Mouse (Mus musculus): ENCODE measurements at regions not wholly inside any gene's neighbourhood (a gene's known extent, or its start where the extent isn't known, plus 50 kb on each side); places are given as distances from the start of the nearest gene placed in this dataset.

- no peak overlapping the region for H3K27ac ChIP-seq
- H3K36me3 ChIP-seq (replicated peaks) = no peaks in the 10 kb centered on the region
- H3K27me3 ChIP-seq (replicated peaks) = no peaks in the 10 kb centered on the region
- no peaks in the 10 kb centered on the region for H3K9me3 ChIP-seq
- H3K4me3 ChIP-seq = no peak overlapping the region
- WGBS = 74% methylated on average over 2 of the region's 2 CpGs
- H3K9ac ChIP-seq = no peak overlapping the region
- no peak overlapping the region for H3K4me2 ChIP-seq
- no peak for ATAC-seq (replicated peaks)
- no peaks in the 10 kb centered on the region for H3K4me1 ChIP-seq
Observed at GRCm38 (mm10) chr14:45943581-45943980, 285.6 kb upstream of the Ddhd1 start.

DNA sequence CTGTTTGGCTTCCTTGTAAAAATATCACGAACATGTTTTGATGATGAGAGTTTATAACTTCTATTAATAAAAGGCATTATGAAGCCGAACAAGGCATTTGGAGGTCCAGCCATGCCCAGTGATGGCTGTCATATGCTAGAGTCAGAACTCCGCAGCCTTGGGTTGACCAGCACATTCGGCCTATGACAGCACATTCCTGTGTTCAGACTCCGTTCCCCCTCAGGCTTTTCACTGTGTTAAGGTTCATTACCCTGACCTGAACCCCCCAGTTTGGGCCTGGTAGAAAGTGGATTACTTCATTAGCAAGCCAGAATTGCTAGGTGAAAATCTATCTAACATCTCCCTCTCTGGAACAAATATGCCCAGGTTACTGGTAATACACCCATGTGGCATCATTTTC is 286.2 kb upstream of the Ddhd1 start:
- no peak overlapping the region for H3K4me2 ChIP-seq
- H3K4me3 ChIP-seq = no peak overlapping the region
- ATAC-seq (replicated peaks) = no peak
- WGBS = 76% methylated on average over 5 of the region's 5 CpGs
- no peak overlapping the region for H3K9ac ChIP-seq
- no peaks in the 10 kb centered on the region for H3K36me3 ChIP-seq (replicated peaks)
- H3K4me1 ChIP-seq = no peaks in the 10 kb centered on the region
- no peaks in the 10 kb centered on the region for H3K27me3 ChIP-seq (replicated peaks)
- no peaks in the 10 kb centered on the region for H3K9me3 ChIP-seq
- H3K27ac ChIP-seq = no peak overlapping the region

DNA sequence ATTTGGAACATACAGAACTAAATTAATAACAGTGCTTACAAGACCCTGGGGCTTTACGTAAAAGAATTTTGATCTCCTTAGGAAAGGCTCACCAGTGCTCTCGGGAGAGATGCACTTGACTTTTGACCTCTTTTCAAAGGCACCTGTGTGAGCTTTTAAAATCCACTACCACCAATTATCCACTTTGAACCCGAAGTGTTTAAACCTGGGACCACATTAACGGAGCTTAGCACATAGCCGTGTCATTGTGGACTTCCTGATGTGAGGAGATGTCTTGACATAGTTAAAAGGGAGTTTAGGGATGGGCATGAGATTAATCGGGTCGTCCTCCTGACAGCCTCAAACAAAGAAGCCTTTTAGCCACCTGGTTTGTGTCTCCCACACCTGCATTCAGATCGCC is 286.6 kb upstream of the Ddhd1 start:
- H3K4me1 ChIP-seq = no peaks in the 10 kb centered on the region
- no peak overlapping the region for H3K4me2 ChIP-seq
- H3K9ac ChIP-seq = no peak overlapping the region
- no peak overlapping the region for H3K27ac ChIP-seq
- WGBS = 50% methylated on average over 8 of the region's 8 CpGs
- H3K4me3 ChIP-seq = no peak overlapping the region
- no peak for ATAC-seq (replicated peaks)
- no peaks in the 10 kb centered on the region for H3K36me3 ChIP-seq (replicated peaks)
- H3K9me3 ChIP-seq = no peaks in the 10 kb centered on the region
- H3K27me3 ChIP-seq (replicated peaks) = no peaks in the 10 kb centered on the region

DNA sequence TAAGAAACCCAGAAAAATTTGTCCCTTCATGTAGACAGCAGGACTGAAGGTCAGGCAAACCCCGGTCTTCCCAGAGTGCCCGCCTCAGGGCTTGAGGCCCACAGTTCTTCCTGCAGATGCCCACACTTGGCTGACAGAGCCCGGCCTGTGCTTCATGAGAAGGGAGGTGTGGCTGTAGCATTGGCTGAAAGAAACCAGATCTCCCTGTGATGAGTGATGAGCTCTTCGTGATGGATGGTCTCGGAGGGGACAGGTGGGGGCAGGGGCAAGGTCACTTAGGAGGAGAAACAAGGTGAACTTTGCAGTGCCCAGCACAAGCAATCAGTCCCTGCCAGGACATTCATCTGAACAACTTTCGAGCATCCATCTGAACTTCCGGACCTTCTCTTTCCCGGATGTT is 298.7 kb upstream of the Ddhd1 start:
- WGBS = 87% methylated on average over 8 of the region's 8 CpGs
- Histone ChIP-seq H3K27me3 (replicated peaks) (no peaks in the 10 kb centered on the region), H3K4me2 (no peak overlapping the region), H3K36me3 (replicated peaks) (no peaks in the 10 kb centered on the region), H3K4me3 (no peak overlapping the region), H3K9me3 (no peaks in the 10 kb centered on the region), H3K4me1 (no peaks in the 10 kb centered on the region), H3K27ac (no peak overlapping the region), H3K9ac (no peak overlapping the region)
- no peak for ATAC-seq (replicated peaks)

GRCm38 (mm10) chr14:45962474-45962873 is 304.5 kb upstream of the Ddhd1 start:
- Histone ChIP-seq H3K36me3 (replicated peaks) (no peaks in the 10 kb centered on the region), H3K4me1 (no peaks in the 10 kb centered on the region), H3K4me3 (no peak overlapping the region), H3K9ac (no peak overlapping the region), H3K4me2 (no peak overlapping the region), H3K27me3 (replicated peaks) (no peaks in the 10 kb centered on the region), H3K27ac (no peak overlapping the region), H3K9me3 (no peaks in the 10 kb centered on the region)
- 90% methylated on average over 4 of the region's 4 CpGs for WGBS
- no peak for ATAC-seq (replicated peaks)

GRCm38 (mm10) chr14:45964043-45964442 is 306.1 kb upstream of the Ddhd1 start:
- ATAC-seq (replicated peaks) = no peak
- Histone ChIP-seq H3K4me3 (no peak overlapping the region), H3K9ac (no peak overlapping the region), H3K9me3 (no peaks in the 10 kb centered on the region), H3K4me2 (no peak overlapping the region), H3K4me1 (no peaks in the 10 kb centered on the region), H3K36me3 (replicated peaks) (no peaks in the 10 kb centered on the region), H3K27me3 (replicated peaks) (no peaks in the 10 kb centered on the region), H3K27ac (no peak overlapping the region)
- WGBS = 76% methylated on average over 7 of the region's 7 CpGs

GRCm38 (mm10) chr14:45983206-45983857 is 325.4 kb upstream of the Ddhd1 start:
- no peaks in the 10 kb centered on the region for H3K36me3 ChIP-seq (replicated peaks)
- no peaks in the 10 kb centered on the region for H3K27me3 ChIP-seq (replicated peaks)
- H3K4me1 ChIP-seq = no peaks in the 10 kb centered on the region
- 86% methylated on average over 7 of the region's 7 CpGs for WGBS
- H3K9me3 ChIP-seq = no peaks in the 10 kb centered on the region
- no peak overlapping the region for H3K9ac ChIP-seq
- H3K4me2 ChIP-seq = no peak overlapping the region
- H3K27ac ChIP-seq = no peak overlapping the region
- no peak overlapping the region for H3K4me3 ChIP-seq
- ATAC-seq (replicated peaks) = no peak

GRCm38 (mm10) chr14:45984135-45984892 is 326.4 kb upstream of the Ddhd1 start:
- Histone ChIP-seq H3K4me2 (no peak overlapping the region), H3K36me3 (replicated peaks) (no peaks in the 10 kb centered on the region), H3K27me3 (replicated peaks) (no peaks in the 10 kb centered on the region), H3K4me3 (no peak overlapping the region), H3K27ac (no peak overlapping the region), H3K4me1 (no peaks in the 10 kb centered on the region), H3K9ac (no peak overlapping the region), H3K9me3 (no peaks in the 10 kb centered on the region)
- no peak for ATAC-seq (replicated peaks)
- 83% methylated on average over 20 of the region's 20 CpGs for WGBS

DNA sequence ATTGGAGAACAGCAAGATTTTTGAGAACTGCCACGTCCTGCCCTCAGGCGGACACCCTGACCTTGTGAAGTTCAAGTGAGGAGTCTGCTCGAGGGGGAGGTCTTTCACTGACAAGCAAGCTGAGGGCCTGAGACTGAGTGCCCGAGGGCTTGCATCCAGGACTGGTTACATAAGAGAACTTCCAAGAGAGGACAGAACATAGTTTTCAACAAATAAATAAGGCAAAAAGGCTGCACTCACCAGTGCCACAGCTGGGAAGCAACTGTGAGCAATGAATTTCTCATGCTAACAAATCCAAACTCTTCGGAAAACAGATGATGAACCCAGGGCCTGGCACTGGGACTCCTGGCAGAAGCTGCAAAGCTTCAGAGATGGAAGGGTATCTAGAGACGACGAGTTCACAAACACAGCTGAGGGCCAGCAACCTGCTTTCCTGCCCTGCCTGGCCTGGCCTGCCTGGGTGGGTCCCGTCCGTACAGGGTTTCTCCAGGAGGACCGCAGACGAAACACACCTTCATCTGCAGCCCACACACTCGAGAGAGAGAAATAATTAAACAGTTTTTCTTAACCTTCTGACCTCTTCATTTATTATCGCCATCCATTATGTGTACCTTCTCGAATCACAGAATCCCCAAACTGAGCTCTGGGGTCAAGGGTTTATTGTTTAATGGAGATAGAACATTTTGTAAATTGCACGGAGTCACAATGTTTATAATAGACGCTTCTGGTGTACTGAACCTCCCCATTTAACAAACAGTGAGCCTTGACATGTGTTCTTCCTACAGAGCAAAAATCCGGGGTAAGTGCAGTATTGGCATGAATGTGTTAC is 334.3 kb upstream of the Ddhd1 start:
- 78% methylated on average over 17 of the region's 17 CpGs for WGBS
- ATAC-seq (replicated peaks) = no peak
- Histone ChIP-seq H3K4me1 (no peaks in the 10 kb centered on the region), H3K36me3 (replicated peaks) (no peaks in the 10 kb centered on the region), H3K27me3 (replicated peaks) (no peaks in the 10 kb centered on the region; the same call in 1 of the 2 replicates), H3K4me3 (no peak overlapping the region), H3K9me3 (no peaks in the 10 kb centered on the region), H3K9ac (no peak overlapping the region), H3K27ac (no peak overlapping the region), H3K4me2 (no peak overlapping the region)

DNA sequence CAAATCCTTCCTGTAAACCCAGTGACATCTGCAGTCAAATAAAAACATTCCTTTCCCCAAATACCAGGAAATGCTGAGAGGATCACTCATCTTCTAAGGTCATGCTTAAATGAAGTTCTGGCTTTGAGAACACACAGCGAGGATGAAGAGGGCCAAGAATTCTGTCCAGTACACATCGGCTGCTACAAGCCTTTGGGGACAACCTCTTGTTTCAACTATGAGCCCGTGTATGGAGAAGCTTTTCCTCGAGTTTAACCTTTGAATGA is 334.9 kb upstream of the Ddhd1 start:
- Histone ChIP-seq H3K36me3 (replicated peaks) (no peaks in the 10 kb centered on the region), H3K9ac (no peak overlapping the region), H3K4me3 (no peak overlapping the region), H3K4me1 (no peaks in the 10 kb centered on the region), H3K27me3 (replicated peaks) (no peaks in the 10 kb centered on the region; the same call in 1 of the 2 replicates), H3K27ac (no peak overlapping the region), H3K9me3 (no peaks in the 10 kb centered on the region), H3K4me2 (no peak overlapping the region)
- 77% methylated on average over 4 of the region's 4 CpGs for whole genome bisulfite sequencing
- no peak for ATAC-seq (replicated peaks)

DNA sequence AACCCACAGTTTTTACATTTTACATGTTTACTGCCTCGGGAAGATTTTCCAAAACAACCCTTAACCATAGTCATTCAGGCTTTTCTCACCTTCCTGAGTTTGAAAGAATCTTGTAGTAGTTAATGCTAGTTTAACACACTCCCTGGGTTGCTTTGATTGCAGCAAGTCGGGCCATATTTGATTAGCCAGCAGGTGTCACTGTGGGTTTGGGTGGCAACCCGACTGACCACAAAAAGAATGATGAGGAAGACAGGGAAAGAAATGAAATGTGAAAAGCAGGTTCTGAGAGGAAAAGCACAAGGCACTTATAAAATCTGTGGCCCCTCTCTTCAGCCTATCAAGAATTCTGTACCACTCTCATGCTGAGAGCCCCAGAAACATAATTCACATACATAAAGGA is 335.7 kb upstream of the Ddhd1 start:
- Histone ChIP-seq H3K27me3 (replicated peaks) (no peaks in the 10 kb centered on the region; the same call in 1 of the 2 replicates), H3K9me3 (no peaks in the 10 kb centered on the region), H3K4me1 (no peaks in the 10 kb centered on the region), H3K4me3 (no peak overlapping the region), H3K27ac (no peak overlapping the region), H3K36me3 (replicated peaks) (no peaks in the 10 kb centered on the region), H3K9ac (no peak overlapping the region), H3K4me2 (no peak overlapping the region)
- WGBS = 7% methylated on average over 3 of the region's 3 CpGs
- ATAC-seq (replicated peaks) = no peak

- H3K27ac ChIP-seq = no peak overlapping the region
- H3K36me3 ChIP-seq (replicated peaks) = no peaks in the 10 kb centered on the region
- 80% methylated on average over 5 of the region's 5 CpGs for WGBS
- no peak overlapping the region for H3K4me3 ChIP-seq
- H3K27me3 ChIP-seq (replicated peaks) = no peaks in the 10 kb centered on the region; the same call in 1 of the 2 replicates
- no peak overlapping the region for H3K4me2 ChIP-seq
- no peak for ATAC-seq (replicated peaks)
- no peaks in the 10 kb centered on the region for H3K4me1 ChIP-seq
- no peaks in the 10 kb centered on the region for H3K9me3 ChIP-seq
- H3K9ac ChIP-seq = no peak overlapping the region
Observed at GRCm38 (mm10) chr14:45996760-45997159, 338.8 kb upstream of the Ddhd1 start.

All from midbrain, embryonic 15.5 days (tissue).